Mouse (Mus musculus) spleen, postnatal 10 days (tissue): Measurements from ENCODE around the gene Dld.

Experiments
- DNase-seq, 2 experiments: peaks; one replicate each; pipeline ENCODE4 v3.0.0; 2021 to 2022; ENCODE audit warnings: low spot score in 2 of 2

Gene Dld

GRCm38 (mm10) chr12:31294526-31294925, 56.7 kb downstream of the Dld start:
- DNase-seq: no peak

GRCm38 (mm10) chr12:31293361-31294142, 57.7 kb downstream of the Dld start:
- DNase-seq: no peak

- DNase-seq: no peak
Measured at GRCm38 (mm10) chr12:31290951-31291350, 60.3 kb downstream of the Dld start.

DNA sequence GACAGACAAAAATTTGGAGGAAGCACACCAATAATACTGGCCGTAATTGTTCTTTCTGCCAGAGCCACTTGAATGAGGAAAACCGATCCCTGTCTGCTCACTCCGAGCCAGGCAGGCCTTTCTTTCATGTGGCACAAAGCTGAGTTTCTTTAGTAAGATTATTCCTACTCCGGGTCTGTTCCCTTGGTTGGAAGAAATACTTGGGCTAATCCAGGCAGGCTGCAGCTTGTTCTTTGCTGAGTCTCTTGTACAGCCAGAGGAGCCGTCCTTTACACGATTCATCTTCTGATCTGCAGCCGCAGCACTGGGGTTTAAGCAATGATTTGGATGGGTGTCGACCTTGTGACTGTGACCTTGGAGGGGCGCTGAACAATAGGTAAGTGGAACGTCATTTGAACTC, 62.2 kb downstream of the Dld start:
- no peak for DNase-seq

DNA sequence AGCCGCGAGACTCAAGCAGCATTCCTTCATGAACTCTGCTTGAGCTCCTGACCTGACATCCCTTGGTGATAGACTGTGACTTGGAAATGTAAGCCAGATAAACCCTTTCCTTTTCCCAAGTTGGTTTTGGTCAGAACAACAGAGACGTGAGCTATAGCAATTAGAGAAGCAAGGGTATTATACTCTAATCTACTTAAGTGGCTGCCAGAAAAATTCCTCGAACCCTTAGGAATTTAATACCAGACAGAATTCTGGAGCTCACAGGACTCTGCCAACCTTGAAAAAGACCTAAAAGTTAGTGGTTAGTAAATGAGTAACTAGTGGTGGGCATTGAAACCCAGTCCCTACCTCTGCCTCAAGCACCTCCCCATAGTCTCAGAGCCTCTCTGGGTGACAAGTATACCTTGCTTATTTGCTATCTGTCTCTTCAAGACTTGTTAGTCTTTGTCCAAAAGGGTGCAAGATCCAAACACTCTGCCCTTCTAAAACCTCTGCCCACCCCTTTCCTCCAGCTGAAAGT, 67.6 kb downstream of the Dld start:
- no peak for DNase-seq

DNA sequence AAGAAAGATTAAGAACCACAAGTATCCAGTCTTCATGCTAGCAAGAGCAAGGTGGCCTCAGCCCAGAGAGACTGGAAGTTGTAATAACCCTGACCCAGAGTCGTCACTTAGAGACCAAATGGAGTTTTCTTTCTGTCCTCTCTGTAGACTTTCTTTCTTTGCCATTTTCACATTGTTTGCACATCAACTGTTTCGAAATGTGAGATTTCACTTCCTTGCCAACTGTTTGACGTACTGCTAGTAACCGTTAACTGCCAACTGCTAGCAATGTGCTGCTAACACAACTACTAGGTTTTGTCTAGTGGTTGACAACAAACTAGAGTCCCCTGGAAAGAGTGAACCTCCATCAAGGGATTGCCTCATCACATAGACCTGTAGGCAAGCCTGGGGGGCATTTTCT, 68.1 kb downstream of the Dld start:
- no peak for DNase-seq

GRCm38 (mm10) chr12:31282241-31282640, 69.0 kb downstream of the Dld start:
- no peak for DNase-seq
